Mouse (Mus musculus) cerebellum, adult 18-20 months (tissue): ENCODE measurements around the gene Rbbp6.

ENCODE experiments used
- DNase-seq, 2 experiments: peaks; one replicate each; pipeline ENCODE4 v3.0.0; 2021

Rbbp6 gene

GRCm38 (mm10) chr7:122972006-122972689 lies 6.7 kb downstream of the Rbbp6 start:
- no peak for DNase-seq

- no peak for DNase-seq
Measured at GRCm38 (mm10) chr7:122979514-122979913, 14.0 kb downstream of the Rbbp6 start.

GRCm38 (mm10) chr7:122998189-122998588 lies 32.7 kb downstream of the Rbbp6 start:
- no peak for DNase-seq

GRCm38 (mm10) chr7:122999871-123000396 lies 34.4 kb downstream of the Rbbp6 start:
- DNase-seq, result no peak

- no peak for DNase-seq
Measured at GRCm38 (mm10) chr7:123000796-123001195, 35.3 kb downstream of the Rbbp6 start.

- DNase-seq, result peak; percentile 70 to 74
Measured at GRCm38 (mm10) chr7:123001341-123002027, 36.0 kb downstream of the Rbbp6 start.

- no peak for DNase-seq
Measured at GRCm38 (mm10) chr7:123002028-123002410, 36.5 kb downstream of the Rbbp6 start.

GRCm38 (mm10) chr7:123003207-123003606 lies 37.7 kb downstream of the Rbbp6 start:
- DNase-seq, result no peak

GRCm38 (mm10) chr7:123004442-123004841 lies 39.0 kb downstream of the Rbbp6 start:
- DNase-seq, result no peak

GRCm38 (mm10) chr7:123006251-123006650 lies 40.8 kb downstream of the Rbbp6 start:
- DNase-seq, result no peak

GRCm38 (mm10) chr7:123007743-123008142 lies 42.3 kb downstream of the Rbbp6 start:
- DNase-seq, result no peak

- peak; percentile 38 to 45 for DNase-seq
Measured at GRCm38 (mm10) chr7:123013466-123013865, 48.0 kb downstream of the Rbbp6 start.

- DNase-seq, result no peak
Measured at GRCm38 (mm10) chr7:123014729-123015128, 49.2 kb downstream of the Rbbp6 start.

GRCm38 (mm10) chr7:123017627-123018026 lies 52.1 kb downstream of the Rbbp6 start:
- peak in 1 of 2 experiments; percentile 39 for DNase-seq

GRCm38 (mm10) chr7:123025123-123025522 lies 59.6 kb downstream of the Rbbp6 start:
- DNase-seq, result no peak

- no peak for DNase-seq
Measured at GRCm38 (mm10) chr7:123030295-123030694, 64.8 kb downstream of the Rbbp6 start.

GRCm38 (mm10) chr7:123030709-123031181 lies 65.3 kb downstream of the Rbbp6 start:
- DNase-seq, result peak; percentile 64

- DNase-seq, result peak; percentile 36 to 38
Measured at GRCm38 (mm10) chr7:123031211-123031743, 65.8 kb downstream of the Rbbp6 start.

- DNase-seq, result no peak
Measured at GRCm38 (mm10) chr7:123035314-123035713, 69.8 kb downstream of the Rbbp6 start.

GRCm38 (mm10) chr7:123039302-123039701 lies 73.8 kb downstream of the Rbbp6 start:
- no peak for DNase-seq

- DNase-seq, result no peak
Measured at GRCm38 (mm10) chr7:123045146-123045545, 79.7 kb downstream of the Rbbp6 start.

GRCm38 (mm10) chr7:123046473-123047091 lies 81.1 kb downstream of the Rbbp6 start:
- DNase-seq, result no peak
